Mouse (Mus musculus): ENCODE results near the gene Maml2.

Maml2 gene

DNA sequence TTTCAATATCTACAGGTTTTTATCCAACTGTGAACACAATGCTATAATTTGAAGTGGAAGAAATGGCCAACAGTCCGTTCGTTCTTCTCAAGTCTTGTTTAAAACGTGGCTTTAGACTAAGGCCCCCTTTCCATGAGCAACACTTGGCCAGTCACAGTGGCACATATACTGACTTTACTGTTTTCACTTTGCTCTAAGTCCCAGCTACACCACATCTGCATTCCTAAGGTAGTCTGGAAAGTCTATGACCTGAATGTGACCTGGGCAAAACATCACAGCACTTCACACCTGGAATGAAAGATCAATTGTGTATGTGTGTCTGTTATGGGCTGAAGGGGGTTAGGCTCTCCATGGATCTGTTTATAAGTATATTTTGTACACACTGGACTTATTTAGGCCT, 151.0 kb downstream of the Maml2 start:
- DNase-seq (ENCODE audit: low spot score in 2 of 2), result no peak

DNA sequence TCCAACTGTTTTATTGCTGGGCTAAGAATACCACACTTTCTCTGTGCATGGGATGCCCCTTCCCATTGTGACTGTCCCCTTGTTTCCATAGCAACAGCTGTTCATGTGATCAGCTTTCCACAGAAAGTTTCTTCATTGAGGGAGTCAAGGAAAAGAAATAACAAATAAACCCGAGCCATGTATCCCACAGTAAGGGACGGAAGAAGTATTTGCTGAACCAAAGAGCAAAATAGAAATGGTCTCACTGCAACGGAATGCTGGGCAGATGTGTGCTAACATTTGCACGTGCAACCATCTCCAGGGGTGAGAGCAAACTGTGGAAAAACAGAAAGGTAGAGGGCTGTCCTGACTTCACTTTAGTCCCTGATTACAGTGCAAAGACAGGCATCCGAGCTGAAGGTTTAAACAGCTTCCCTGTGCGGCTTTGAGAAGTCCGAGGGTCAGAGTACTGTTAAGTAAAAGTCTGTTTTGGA, 156.9 kb downstream of the Maml2 start:
- DNase-seq (ENCODE audit: low spot score in 2 of 2), result no peak

DNA sequence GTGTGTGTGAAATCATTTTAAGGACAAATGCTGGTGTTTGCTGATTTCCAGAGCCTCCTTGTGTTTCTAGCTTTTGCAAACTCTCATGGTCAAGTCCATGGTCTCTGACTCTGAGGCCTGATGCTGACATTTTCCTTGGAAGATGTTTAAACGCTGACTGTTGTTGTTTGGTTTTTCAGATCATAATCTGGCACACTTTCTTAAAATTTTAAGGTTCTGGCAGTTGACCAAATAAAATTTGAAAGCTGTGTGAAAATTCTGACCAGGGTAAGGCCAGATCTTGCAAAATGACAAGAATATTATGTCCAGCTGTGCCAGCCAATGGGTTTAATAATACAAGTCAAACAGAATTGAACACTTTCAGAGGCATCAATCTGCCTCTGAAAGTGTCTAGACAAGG, 157.5 kb downstream of the Maml2 start:
- no peak for DNase-seq (ENCODE audit: low spot score in 2 of 2)

DNA sequence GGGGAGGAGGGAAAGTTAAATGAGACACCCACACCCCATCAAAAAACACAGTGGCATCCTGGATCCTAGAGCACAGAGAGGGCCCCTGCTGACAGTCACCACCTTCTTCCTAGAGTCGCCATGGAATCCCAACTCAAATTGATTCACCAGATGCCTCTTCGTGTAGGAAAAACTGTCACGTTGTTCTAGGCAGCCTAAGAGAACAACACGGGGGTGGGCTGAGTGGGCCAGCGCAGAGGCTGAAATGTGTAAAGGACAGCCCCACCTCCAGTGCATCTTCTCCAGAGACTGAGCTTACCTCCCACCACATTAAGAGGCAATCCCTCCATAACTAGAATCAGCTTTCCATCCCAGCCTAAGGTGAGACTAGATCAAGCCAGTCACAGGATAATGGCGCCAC, 160.0 kb downstream of the Maml2 start:
- DNase-seq (ENCODE audit: low spot score in 2 of 2), result no peak

DNA sequence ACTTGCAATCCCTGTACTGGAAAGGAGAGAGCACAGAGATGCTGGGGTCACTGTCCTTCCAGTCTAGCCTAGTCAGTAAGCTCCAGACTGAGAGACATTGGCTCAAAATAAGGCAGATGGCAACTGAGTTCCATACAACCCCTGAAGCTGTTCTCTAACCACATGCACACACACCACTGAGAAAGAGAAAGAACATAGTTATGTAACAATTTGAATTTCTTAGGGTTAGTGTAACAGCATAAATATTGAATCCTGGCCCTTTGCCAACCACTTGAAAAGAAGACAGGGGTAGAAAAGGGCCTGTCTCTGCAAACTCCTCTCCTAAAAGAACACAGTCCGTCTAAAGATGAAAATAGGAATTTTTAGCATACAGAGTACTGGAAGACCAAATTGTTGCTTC, 161.6 kb downstream of the Maml2 start:
- no peak for DNase-seq (ENCODE audit: low spot score in 2 of 2)

DNA sequence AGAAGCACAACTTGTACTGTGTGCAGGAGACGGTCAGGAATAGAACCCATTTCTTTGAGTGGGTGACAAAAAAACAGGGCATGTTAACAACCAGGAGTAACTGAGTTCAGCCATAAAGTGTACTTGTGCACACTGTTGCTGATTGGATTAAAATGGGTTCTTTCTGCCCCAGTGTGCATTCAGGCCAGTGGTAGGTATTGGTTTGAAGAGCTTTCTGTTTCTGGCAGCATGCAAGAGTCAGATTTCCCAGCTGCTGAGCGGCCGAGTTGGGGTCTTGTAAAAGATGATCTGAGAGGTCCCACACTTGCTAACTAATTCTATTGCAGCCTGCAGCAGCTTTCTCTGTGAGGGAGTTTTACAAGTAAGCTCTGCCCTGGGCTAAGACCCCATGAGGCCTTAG, 162.3 kb downstream of the Maml2 start:
- DNase-seq (ENCODE audit: low spot score in 2 of 2), result no peak

DNA sequence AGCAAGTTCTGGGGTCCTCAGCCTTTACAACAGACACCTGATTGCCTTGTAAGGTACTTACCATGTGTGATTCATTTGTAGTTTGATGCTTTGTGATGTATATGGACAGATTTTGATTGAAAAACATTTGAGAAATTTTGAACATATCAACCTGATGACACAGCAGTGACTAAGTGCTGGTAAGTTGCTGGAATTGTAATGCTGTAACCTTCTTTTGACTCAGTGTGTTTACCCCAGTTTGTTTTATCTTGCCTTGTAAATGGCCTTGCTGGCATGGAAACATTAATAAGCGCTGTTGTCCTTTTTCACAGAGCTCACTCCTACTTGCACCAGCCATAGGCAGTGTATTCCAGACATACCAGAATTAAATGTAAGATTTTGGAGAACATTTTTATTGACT, 163.2 kb downstream of the Maml2 start:
- DNase-seq (ENCODE audit: low spot score in 2 of 2), result no peak

DNA sequence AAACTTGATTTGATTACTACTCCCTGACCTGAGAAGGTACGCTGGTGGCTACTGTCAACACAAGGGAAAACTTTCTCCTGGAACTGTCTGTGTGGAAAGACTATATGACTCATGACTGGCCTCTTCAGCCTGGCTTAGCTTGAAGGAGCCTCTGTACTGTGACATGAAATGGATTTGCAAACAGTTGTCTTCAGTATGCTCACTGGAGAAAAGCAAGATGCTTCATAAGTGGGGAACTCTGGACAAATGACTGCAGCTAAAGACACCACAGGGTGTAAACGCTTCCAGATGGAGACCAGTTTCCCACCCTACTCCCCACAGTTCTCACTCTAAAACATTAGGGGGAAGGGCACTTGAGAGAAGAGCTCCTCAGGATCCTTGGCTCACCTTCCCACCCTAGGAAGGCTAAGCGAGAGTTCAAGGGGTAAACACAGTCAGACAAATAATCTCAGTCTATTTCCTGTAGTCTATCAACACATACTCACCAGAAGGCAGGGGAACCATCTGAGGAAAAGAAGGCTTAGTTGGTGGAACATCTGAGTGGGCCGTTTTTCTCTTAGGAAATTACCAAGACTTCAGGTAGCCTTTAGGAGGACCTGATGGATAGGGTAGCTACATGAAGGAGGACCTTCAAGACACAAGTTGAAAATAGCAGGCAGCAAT, 167.7 kb downstream of the Maml2 start:
- no peak for DNase-seq (ENCODE audit: low spot score in 2 of 2)

DNA sequence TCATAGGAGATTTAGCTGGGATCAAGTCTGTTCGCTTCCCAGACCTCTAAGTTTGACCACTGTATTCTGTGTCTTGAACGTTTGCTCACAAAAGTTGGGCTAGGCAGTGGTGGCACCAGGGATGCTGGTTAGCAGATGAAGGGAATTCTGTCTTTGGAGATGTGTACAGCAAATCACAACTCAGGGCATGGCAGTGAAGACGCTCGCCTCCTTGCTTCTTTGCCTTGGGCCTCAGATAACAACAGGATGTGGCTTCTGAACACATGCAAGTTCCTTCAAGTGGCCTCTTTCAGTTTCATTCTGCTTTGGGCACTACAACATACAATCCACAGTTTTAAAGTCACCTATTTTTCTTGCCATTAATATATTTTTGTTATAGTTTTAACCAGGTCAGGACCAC, 168.6 kb downstream of the Maml2 start:
- no peak for DNase-seq (ENCODE audit: low spot score in 2 of 2)

DNA sequence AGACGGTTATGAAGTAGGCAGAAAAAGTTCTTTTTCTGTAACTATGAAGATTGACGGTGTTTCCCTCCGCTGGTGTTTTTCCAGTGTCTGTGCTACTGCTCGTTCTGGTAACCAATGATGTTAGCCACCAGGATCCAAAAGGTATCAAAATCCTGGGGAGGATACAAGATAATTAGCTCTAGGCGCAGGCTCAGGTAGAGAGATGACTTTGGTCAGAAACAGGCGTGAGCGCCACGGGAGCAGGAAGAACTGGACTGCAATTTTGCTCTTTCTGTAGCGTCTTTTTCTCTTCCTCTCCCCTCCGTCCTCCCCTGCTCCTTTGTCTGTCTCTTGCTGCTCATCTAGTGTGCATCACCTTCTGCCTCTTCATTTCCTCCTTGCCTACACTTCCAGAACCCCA, 169.1 kb downstream of the Maml2 start:
- no peak for DNase-seq (ENCODE audit: low spot score in 2 of 2)

DNA sequence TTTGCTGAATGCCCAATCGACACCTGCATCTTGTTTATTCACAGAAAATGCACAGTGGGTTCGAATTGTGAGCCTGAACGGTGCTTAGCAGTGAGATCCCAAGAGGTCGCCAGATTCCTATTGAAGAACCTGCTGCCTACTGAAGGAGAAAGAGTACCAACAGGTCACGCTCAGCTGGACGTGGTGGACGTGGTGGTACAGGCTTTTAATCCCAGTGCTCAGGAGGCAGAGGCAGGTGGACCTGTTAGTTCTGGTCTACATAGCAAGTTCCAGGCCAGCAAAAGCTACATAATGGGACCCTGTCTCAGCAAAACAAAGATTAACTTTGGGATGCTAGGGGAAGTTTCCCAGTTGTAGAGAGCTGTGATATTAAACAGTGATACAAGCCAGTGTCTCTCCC, 170.0 kb downstream of the Maml2 start:
- DNase-seq (ENCODE audit: low spot score in 2 of 2), result no peak

DNA sequence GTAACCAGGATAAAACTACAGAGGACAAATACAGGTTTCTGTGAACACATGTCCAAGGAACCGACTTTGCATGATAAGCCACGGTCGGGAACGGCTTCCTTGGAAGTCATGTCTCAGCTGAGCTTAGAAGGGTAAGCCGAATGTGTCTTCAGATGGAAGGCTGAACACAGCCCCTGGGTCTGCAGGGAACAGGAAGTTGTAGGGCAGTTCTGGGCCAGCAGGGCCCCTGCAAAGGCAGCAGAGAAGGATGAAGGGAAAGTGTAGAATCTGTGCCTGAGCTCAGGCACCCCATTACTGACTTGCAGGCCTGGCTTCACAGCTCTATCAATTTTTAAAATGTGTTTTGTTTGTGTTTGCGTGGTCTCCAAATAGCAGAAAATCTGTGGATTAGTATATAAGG, 171.0 kb downstream of the Maml2 start:
- DNase-seq (ENCODE audit: low spot score in 2 of 2), result no peak

DNA sequence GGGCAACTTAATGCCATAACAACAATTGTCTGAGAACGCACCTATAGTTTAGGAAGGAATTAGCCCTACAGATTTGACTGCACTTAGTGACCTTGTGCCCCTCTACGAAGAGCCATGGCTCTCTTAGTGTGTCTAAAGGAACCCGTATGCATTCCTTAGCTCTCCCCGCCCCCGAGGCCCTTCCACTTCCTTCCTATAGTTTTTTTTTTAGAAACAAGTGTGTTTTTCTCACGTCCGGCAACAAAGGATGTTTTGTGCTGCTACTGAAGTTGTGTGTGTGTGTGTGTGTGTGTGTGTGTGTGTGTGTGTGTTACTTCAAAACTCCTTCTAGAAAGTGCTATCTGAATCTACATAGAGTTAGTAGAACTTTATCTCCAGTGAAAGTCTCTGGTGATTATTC, 172.3 kb downstream of the Maml2 start:
- peak in 1 of 2 experiments; percentile 20 for DNase-seq (ENCODE audit: low spot score in 2 of 2)

DNA sequence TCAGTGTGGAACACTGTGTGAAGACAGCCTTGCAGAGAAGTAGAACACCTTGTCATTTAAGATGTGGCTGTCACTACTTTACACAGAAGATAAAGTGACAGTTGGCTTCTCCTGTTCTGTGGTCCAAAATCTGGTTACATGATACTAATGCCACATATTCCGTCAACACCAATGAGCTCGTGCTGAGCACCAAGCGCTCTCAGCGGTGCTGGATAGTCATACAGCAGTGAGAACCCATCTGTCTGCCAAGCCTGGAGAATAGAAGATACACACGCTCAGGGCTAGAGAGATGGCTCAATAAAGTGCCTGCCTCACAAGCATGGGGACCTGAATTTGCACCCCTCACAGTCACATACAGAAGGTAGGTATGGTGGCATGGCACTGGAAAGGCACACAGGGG, 177.2 kb downstream of the Maml2 start:
- DNase-seq (ENCODE audit: low spot score in 2 of 2), result no peak

DNA sequence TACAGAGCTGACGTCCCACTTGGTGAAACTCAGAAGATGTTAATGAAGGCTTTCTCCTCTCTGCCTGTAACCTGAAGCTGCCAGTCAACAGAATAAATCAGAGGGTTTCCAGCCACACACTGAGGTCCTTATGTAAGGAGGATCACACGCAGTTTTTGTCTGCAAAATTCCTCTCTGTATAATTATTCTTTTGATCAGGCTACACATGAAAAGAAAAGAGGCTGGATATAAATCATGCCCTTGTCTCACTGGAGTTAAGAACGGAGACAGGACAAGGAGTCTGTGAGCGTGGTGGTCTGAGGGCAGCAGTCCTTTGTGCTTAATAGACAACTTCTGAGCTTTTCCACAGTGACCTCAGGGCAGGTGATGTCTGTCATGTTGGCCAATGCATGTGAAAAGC, 181.5 kb downstream of the Maml2 start:
- no peak for DNase-seq (ENCODE audit: low spot score in 2 of 2)

DNA sequence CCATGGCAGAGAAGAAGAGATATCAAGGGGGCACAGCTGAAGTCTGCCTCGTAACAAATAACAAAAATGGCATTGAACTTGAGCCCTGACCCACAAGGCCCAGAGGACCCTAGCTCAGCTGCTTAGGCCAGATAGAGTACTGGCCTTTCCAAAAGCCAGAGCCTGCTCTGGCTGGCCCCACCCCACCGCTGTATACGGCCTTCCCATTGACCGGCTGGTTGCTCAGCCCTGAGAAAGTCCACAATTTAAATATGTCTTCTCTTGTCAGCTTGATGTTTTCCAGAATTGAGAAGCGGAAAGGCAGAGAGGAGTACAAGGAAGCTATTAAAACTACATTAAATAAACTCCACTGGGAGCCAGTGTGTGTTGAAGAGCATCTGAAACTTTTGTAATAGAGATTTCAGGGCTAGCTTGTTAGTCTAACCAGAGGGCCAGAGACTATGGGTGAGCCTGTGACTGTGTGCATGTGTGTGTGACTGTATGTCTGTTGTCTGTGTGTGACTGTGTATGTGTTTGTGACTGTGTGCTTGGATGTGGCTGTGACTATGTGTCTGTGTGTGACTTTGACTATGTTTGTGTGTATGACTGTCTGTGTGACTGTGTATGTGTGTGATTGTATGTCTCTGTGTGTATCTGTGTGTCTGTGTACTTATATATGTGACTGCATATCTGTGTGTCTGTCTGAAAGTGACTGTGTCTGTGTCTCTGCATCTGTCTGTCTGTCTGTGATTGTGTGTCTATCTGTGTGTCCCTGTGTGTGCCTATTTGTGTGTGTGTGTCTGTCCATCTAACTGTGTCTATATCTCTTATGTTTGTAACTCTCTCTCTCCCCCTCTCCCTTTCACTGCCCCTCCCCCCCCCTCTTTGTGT, 185.7 kb downstream of the Maml2 start:
- no peak for DNase-seq (ENCODE audit: low spot score in 2 of 2)

DNA sequence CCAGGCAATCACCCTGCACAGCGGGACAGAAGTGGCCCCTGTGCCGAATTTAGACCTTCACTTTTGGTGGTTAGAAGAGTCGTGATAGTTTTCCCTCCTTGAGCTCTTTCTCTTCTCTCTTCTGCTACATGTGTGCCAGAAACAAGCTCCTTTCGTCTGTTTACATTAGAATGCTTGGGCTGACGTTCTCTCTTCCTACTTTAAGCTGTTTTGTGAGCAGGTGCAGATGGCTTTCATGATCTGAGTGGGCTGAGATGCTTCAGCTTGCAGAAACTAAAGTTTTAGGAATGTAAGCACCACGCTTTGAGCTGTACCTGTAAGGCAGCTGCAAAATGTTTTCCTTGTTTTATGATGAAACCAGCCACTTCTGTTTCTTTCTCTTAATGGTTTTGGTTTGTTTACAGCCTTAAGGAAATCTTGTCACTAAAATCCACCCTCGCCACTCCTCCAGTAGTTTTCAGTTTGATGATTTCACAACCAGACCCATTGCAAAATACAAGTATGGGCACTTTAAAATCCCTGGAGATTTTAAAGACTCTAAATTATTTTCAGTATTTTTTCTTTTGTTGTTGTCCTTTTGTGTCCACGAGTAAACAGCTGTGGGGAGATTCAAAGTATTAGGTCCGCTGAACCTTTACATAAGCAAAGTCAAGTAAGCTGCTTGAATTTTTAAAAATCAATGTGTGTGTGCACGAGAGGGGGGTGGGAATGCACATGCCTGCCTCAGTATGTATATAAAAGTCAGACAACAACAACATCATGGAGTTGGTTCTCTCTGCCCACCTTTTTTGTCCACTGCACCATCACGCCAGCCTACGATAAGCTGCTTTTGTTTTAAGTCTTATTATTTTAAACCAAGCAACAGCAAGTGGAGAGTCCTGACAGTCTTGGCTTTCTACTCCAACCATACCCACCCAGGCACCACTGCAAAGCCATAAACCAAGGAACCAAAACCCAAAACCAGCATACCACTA, 186.8 kb downstream of the Maml2 start:
- no peak for DNase-seq (ENCODE audit: low spot score in 2 of 2)

DNA sequence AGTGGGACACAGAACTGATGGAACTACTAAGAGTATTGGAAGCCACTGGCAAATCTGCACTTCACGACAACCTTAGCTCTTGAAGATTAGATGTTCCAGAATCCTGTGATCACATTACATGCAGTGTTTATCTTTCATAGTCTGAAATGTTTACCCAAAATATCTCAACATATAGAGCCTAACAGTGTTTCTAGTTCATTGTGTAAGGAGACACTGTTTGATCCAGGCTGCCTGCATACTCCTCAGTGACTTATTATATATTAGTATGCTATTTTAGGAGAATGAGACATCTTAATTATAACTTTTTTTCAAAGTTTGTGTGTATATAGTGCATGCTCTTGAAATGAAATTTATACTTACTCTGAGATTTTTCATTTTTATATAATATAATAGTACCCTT, 188.2 kb downstream of the Maml2 start:
- no peak for DNase-seq (ENCODE audit: low spot score in 2 of 2)

DNA sequence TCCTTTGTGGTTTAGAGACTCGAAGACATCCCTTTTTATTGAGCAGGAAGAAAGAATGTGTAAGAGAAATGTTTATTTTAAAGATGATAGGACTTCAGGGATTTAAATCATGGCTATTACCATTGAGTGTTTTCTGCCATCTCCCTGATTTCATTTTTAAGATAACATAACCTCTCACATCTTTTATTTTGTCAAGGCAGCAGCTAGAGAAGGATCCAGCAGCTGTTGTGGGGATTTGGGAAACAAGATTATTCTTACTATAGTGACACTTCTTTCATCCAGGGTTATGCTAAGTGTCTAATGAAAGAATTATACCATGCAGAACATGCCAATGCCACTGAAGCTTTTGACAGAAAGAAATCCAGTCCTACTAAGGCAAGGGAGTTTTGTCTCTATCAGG, 193.3 kb downstream of the Maml2 start:
- DNase-seq (ENCODE audit: low spot score in 2 of 2), result no peak

DNA sequence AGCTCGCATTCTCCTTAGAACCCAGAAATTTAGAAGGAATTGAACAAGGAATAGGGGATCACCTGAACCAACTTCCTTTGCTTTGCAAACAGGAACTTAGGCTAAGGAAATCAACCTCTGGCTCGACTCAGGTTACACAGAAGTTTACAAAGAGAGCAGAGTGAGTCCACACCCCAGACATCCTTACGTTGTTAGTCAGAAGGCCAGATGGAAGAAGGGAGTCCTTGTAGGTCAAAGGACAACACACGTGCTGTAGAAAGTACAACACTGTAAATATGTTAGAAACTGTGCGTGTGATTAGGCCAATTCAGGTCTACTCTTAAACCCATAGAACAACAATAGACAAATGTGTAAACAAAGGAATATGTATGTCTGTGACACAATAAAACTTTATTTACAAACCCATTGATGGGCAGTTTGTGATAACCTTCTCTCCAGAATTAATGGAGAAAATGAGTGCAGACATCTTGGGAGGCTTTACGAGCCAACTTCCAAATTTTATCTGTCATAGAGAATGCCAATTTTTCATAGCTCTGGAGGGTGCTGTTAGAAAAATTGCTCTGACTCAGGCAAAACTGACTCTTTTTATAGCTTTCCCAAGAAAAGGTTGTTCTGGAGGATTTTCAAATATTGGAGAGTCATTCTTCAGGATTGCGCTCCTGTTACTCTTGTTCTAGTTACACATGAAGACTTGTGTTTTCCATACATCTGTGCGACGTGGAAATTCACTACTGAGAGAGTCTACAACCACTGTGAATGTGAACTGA, 194.3 kb downstream of the Maml2 start:
- no peak for DNase-seq (ENCODE audit: low spot score in 2 of 2)

DNA sequence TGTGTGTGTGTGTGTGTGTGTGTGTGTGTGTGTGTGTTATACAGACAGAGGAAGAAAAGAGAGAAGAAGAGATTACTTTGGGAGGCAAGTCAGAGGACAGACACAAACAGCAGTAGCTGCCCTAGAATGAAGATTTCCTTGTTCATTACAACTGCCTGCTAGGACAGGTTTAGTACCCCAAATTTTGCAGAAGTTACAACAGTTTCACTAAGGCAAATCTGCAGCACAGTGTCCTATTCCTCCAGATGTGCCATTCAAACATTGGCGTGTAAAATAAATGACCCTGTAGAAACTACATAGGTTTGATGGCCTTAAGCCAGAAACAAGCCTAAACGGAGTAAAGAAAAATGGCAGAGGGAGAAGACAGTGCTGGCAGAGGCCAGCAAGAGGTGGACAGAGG, 195.1 kb downstream of the Maml2 start:
- no peak for DNase-seq (ENCODE audit: low spot score in 2 of 2)
